Mouse (Mus musculus) heart, embryonic 14.5 days (tissue): ENCODE data around the gene Srgap3. TPM values are rescaled to one million over a fixed set of nuclear protein-coding genes. Genes with fewer than 3 reads are reported as not detected.

Source experiments
- ATAC-seq: fragments of 200-750 bp; cut with Nextera tagmentation; 2 replicates; pipeline ENCODE4 v1.8.0; 2017; ENCODE audit warnings: low read depth, moderate TSS enrichment; ENCODE audit not compliant: insufficient number of reproducible peaks, insufficient read depth, low FRiP score
- H3K27ac ChIP-seq, 2 experiments: fragments of 200-500 bp in 1 of 2; fragments of 300-500 bp in 1 of 2; sonication (generic) in 1 of 2; replicated peaks in 1 of 2; 2 replicates each; pipeline ENCODE4 v1.5.1; 2012 to 2014; ENCODE audit warnings: low read depth in 2 of 2, low read length in 2 of 2, control low read depth in 1 of 2, mild to moderate bottlenecking in 1 of 2, mixed read lengths in 1 of 2; ENCODE audit not compliant: control insufficient read depth in 1 of 2, insufficient read depth in 1 of 2
- H3K27me3 ChIP-seq: fragments of 300-500 bp; sonication (generic); 2 replicates; pipeline ENCODE4 v1.6.1; 2014; ENCODE audit warnings: mild to moderate bottlenecking, low read length, control low read depth; ENCODE audit not compliant: control insufficient read depth, insufficient read depth
- H3K36me3 ChIP-seq: fragments of 300-500 bp; sonication (generic); 2 replicates; pipeline ENCODE4 v1.6.1; 2014; ENCODE audit warnings: mild to moderate bottlenecking, control low read depth, low read length, mixed read lengths; ENCODE audit not compliant: control insufficient read depth, insufficient read depth
- H3K4me1 ChIP-seq, 2 experiments: fragments of 200-500 bp in 1 of 2; fragments of 300-500 bp in 1 of 2; sonication (generic) in 1 of 2; 2 replicates each; pipeline ENCODE4 v1.6.1; 2012 to 2014; ENCODE audit warnings: low read length in 2 of 2, control low read depth in 1 of 2, mixed read lengths in 1 of 2; ENCODE audit not compliant: control insufficient read depth in 2 of 2, insufficient read depth in 2 of 2
- H3K4me2 ChIP-seq: fragments of 300-500 bp; sonication (generic); 2 replicates; pipeline ENCODE4 v1.6.1; 2014; ENCODE audit warnings: mild to moderate bottlenecking, low read length
- H3K4me3 ChIP-seq, 2 experiments: fragments of 200-500 bp in 1 of 2; fragments of 300-500 bp in 1 of 2; sonication (generic) in 1 of 2; 2 replicates each; pipeline ENCODE4 v1.5.1; 2012 to 2014; ENCODE audit warnings: low read length in 2 of 2, mild to moderate bottlenecking in 2 of 2, control low read depth in 1 of 2, low read depth in 1 of 2, moderate library complexity in 1 of 2; ENCODE audit not compliant: control insufficient read depth in 1 of 2, insufficient read depth in 1 of 2
- H3K9ac ChIP-seq: fragments of 300-500 bp; sonication (generic); 2 replicates; pipeline ENCODE4 v1.6.1; 2014; ENCODE audit warnings: mild to moderate bottlenecking, low read length
- H3K9me3 ChIP-seq: fragments of 300-500 bp; sonication (generic); 2 replicates; pipeline ENCODE4 v1.6.1; 2016; ENCODE audit warnings: low read length, control low read depth; ENCODE audit not compliant: control insufficient read depth
- WGBS: fragments of 180-500 bp; shearing (Covaris S2); extraction: QIAGEN DNeasy Blood & Tissue Kit; methylation state at CpG from one replicate; pipeline ENCODE4 v1.1.7; 2014; 5-methylcytosine and 5-hydroxymethylcytosine counted together
- polyA plus RNA-seq: library from polyadenylated mRNA; unstranded; fragments of >200 nt; fragmentation: Nextera tagmentation; extraction: Ambion mirVana; gene quantifications from 2 replicates; pipeline ENCODE4 v1.2.1, GENCODE M21; 2014

Gene Srgap3
- polyA plus RNA-seq, 1 experiment from 2014 or later: 1.1 TPM

- H3K36me3 ChIP-seq: no peaks in the 10 kb centered on the region
- no peak overlapping the region for H3K4me3 ChIP-seq
- no peak for ATAC-seq
- H3K9me3 ChIP-seq: no peaks in the 10 kb centered on the region
- H3K9ac ChIP-seq: no peak overlapping the region
- no peak overlapping the region for H3K4me2 ChIP-seq
- WGBS: 72% methylated on average over 13 of the region's 13 CpGs
- H3K27ac ChIP-seq: peak overlapping the region; percentile 25 to 41; a peak in 2 of 4 replicates
- no peaks in the 10 kb centered on the region for H3K27me3 ChIP-seq
- H3K4me1 ChIP-seq: peaks cover under 1% of the 10 kb centered on the region in 2 experiments; a peak in 3 of 4 replicates
Measured at GRCm38 (mm10) chr6:112924606-112925141, 22.4 kb downstream of the Srgap3 start.

- H3K4me2 ChIP-seq: no peak overlapping the region
- H3K4me1 ChIP-seq: no peaks in the 10 kb centered on the region; a peak in 1 of 4 replicates
- H3K27ac ChIP-seq: no peak overlapping the region
- no peaks in the 10 kb centered on the region for H3K9me3 ChIP-seq
- WGBS: 85% methylated on average over 8 of the region's 8 CpGs
- H3K9ac ChIP-seq: no peak overlapping the region
- H3K4me3 ChIP-seq: no peak overlapping the region
- H3K27me3 ChIP-seq: no peaks in the 10 kb centered on the region
- no peaks in the 10 kb centered on the region for H3K36me3 ChIP-seq
- no peak for ATAC-seq
Measured at GRCm38 (mm10) chr6:112920619-112921195, 26.4 kb downstream of the Srgap3 start.

DNA sequence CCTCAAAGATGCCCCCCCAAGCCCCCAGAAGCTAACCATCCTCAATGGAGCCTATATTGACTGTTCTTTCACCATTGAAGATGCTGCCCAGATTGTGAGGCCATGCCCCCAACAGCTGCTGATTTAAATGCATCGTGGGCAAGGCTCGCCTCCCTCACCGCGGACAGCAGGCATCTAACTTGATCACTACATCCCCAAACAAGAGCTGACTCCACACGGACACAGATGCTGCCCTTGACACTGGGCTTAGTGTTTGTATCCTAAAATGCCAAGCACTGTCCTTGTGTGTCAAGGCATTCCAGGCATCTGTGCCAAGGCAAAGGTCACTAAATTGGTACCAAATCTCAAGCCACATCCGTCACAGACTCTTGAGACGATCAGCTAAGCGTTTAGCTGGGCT, 29.3 kb downstream of the Srgap3 start:
- no peak overlapping the region for H3K4me2 ChIP-seq
- no peak overlapping the region for H3K4me3 ChIP-seq
- no peaks in the 10 kb centered on the region for H3K27me3 ChIP-seq
- no peak overlapping the region for H3K9ac ChIP-seq
- no peaks in the 10 kb centered on the region for H3K36me3 ChIP-seq
- H3K27ac ChIP-seq: no peak overlapping the region
- 87% methylated on average over 8 of the region's 8 CpGs for WGBS
- no peaks in the 10 kb centered on the region for H3K4me1 ChIP-seq
- H3K9me3 ChIP-seq: no peaks in the 10 kb centered on the region
- ATAC-seq: no peak

- Histone ChIP-seq H3K4me2 (no peak overlapping the region), H3K36me3 (no peaks in the 10 kb centered on the region), H3K27ac (no peak overlapping the region), H3K27me3 (no peaks in the 10 kb centered on the region), H3K9ac (no peak overlapping the region), H3K9me3 (no peaks in the 10 kb centered on the region), H3K4me3 (no peak overlapping the region), H3K4me1 (no peaks in the 10 kb centered on the region)
- no peak for ATAC-seq
- WGBS: 90% methylated on average over 2 of the region's 2 CpGs
Measured at GRCm38 (mm10) chr6:112916243-112916642, 30.8 kb downstream of the Srgap3 start.

- no peak overlapping the region for H3K4me3 ChIP-seq
- no peak overlapping the region for H3K27ac ChIP-seq
- no peaks in the 10 kb centered on the region for H3K27me3 ChIP-seq
- 84% methylated on average over 5 of the region's 5 CpGs for WGBS
- no peak for ATAC-seq
- H3K4me2 ChIP-seq: no peak overlapping the region
- H3K36me3 ChIP-seq: no peaks in the 10 kb centered on the region
- no peaks in the 10 kb centered on the region for H3K9me3 ChIP-seq
- H3K9ac ChIP-seq: no peak overlapping the region
- 0 out of 4 replicates have a peak, but pooled peaks cover 0 to 4% of the 10 kb centered on the region in 2 experiments for H3K4me1 ChIP-seq
Measured at GRCm38 (mm10) chr6:112912552-112912951, 34.5 kb downstream of the Srgap3 start.

DNA sequence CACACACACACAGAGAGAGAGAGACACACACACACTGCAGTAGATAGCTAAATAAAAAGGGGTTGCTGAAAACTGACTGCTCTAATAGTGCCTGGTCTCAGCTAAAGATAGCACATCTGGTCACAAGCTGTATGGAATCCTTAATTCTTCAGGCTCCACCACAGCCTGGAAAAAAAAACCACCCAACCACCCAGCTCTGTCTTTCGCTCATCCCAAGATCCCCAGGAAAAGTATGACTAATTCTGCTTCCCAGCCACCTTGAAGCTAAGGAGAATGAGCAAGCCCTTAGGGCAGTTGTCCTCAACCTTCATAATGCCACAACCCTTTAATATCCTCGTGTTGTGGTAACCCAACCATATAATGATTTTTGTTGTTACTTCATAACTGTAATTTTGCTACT, 37.4 kb downstream of the Srgap3 start:
- no peak for ATAC-seq
- H3K27me3 ChIP-seq: no peaks in the 10 kb centered on the region
- no peak overlapping the region for H3K9ac ChIP-seq
- no peak overlapping the region for H3K4me2 ChIP-seq
- WGBS: 77% methylated on average over 2 of the region's 2 CpGs
- H3K4me3 ChIP-seq: no peak overlapping the region
- H3K36me3 ChIP-seq: no peaks in the 10 kb centered on the region
- H3K4me1 ChIP-seq: 0 out of 4 replicates have a peak, but pooled peaks cover 0 to 4% of the 10 kb centered on the region in 2 experiments
- H3K27ac ChIP-seq: no peak overlapping the region
- no peaks in the 10 kb centered on the region for H3K9me3 ChIP-seq

DNA sequence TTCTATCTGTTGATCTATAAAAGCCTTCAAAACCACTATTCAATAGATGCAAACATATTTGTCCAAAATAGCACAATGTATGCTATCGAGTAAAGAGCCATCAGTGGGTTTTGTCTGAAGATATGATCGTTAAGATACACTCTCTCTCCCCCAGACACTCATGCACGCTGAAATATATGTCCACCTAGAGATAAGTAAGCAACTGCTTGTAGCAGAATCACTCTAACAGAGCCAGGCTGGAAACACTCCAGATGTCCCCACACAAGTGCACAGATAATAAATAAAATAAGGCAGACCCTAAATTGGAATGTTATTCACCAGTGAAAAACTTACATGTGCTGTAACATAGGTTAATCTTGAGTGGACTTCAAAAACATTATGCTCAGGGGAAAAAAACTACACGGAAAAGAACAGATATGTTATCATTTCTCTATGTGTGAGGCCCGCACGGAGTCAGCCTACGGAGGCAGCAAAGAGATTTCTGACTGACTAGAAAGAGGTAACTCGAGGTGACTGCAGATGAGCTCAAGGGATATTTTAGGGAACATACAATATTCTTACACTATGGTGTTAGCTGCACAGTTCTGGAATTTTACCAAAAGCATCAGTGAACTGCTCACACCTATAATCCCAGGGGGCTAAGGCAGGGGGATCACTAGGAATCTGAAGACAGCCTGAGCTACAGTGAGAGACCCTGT, 39.0 kb downstream of the Srgap3 start:
- 14% methylated on average over 8 of the region's 8 CpGs for WGBS
- H3K27me3 ChIP-seq: no peaks in the 10 kb centered on the region
- peaks cover 0 to 6% of the 10 kb centered on the region in 2 experiments; a peak in 1 of 4 replicates for H3K4me1 ChIP-seq
- H3K4me3 ChIP-seq: no peak overlapping the region
- H3K4me2 ChIP-seq: no peak overlapping the region
- no peak overlapping the region for H3K27ac ChIP-seq
- no peaks in the 10 kb centered on the region for H3K36me3 ChIP-seq
- H3K9ac ChIP-seq: no peak overlapping the region
- no peaks in the 10 kb centered on the region for H3K9me3 ChIP-seq
- no peak for ATAC-seq
